Mouse (Mus musculus): ENCODE data around the gene Chrna3.

DNA sequence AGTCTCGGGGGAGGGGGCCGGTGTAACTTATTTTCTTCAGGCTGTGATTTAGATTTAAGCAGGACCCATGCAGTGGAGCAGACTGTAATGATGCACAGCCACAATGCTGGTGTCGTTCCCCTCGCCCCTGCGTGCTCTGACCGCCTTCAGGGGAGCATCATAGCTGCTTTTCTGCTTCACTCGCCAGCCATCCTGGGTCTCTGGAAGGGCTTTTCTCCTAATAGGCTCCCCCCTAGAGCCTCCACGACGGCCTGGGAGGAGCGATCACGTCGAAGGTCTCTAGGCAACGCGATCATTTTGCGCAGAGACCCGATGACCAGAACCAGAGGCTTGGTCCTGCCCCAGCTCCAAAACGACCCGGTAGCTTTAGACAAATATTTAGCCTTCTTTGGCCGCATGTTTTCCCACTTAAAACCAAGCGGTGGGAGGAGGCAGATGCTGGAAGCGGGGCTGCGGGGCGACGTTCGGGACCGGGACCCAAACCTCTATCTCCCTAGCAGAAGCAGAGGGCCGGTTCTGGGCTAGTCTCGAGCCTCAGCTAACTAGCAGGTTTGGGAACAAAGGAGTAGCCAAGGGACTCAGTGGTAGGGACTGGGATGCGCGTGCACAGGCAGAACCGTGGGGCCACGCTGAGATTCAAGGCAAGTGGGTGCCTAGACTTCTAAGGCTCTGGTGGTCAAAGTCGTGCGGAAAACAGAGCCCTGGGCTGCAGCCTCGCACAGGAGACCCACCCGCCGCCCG lies 658 bp downstream of the Chrna3 start:
- no peak for TF ChIP-seq GATA1 (IDR thresholded peaks at IDR 0.05; ENCODE audit: borderline replicate concordance, low read length)
- TF ChIP-seq CTCF (IDR thresholded peaks at IDR 0.05; ENCODE audit: low read depth, low read length), result no peak
